Mouse (Mus musculus) embryonic fibroblast, embryonic 13.5 days (primary cell): ENCODE data around the gene Capza1.

Experiments
- CTCF ChIP-seq: IDR thresholded peaks from 2 replicates; pipeline ENCODE4 v1.5.1; 2011; ENCODE audit warnings: mild to moderate bottlenecking, control low read depth, low read length, moderate library complexity, borderline replicate concordance; ENCODE audit not compliant: insufficient read depth
- POLR2A ChIP-seq: IDR thresholded peaks from 2 replicates; pipeline ENCODE4 v1.6.1; 2011; ENCODE audit warnings: low read depth, mild to moderate bottlenecking, control low read depth, low read length, moderate library complexity

DNA sequence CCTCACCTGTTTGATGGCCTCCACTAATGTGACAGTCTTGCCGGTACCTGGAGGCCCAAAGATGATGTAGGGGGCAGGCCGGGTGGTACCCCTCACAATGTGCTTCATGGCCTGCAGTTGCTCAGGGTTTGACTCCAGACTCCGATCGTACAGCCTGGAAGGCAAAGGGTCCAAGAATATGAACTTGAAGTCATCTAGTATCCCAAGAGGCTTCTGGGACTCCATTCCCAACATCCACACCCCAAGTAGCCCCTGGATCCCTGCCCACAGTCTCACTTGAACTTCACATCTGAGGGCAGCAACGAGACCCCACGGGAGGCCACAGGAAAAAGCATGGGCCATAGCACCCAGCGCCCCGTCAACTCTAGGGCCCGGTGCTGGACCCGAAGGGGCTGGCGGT, 63.6 kb downstream of the Capza1 start:
- TF ChIP-seq CTCF: no peak
- no peak for TF ChIP-seq POLR2A
